Mouse (Mus musculus): ENCODE data around the gene Olfr6.
"Not testable (repeated sequence)": the region's sequence is repeated elsewhere in the genome, so short reads cannot be mapped to it uniquely, and the experiment has no call there.

Olfr6 gene

DNA sequence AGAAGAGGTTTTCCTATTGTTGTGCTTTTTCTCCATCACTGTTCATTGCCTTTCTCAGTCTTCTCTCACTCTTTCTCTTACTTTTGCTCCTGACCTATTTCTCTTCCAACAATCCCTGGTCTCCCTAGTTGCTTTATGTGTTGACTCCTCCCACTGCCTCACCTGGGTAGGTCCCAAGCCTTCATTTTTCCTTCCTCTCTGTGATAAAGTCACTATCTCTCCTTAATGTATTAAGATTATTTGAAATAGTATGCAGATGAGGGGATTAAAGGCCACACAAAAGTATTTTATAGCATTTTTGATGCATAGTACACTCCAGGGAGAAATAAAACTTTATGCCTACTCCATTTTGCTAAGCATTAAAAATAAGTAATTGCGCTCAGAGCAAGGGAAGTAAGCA lies at the start of gene Olfr6:
Gene Olfr6 (minus strand): TSS at position 101 of the 400 bp plus-strand sequence.
- DNase-seq (ENCODE audit: low spot score): no peak

DNA sequence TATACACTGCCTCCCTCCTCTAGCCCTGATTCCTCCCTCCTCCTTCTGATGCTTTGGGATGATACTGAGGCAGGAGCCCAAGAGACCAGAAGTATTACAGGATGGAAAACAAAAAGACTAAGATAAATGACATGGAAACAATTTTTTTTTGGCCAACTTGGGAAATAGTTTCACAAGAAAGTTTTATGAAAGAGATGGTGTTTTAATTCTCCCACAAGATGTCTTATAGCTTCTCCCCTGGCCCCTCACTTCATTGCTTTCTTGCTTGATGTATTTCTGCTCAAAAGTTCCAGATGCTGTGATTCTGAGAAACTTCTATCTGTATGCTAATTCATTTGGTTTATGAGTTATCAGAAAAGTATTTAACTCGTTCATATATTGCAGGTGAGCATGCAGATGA lies 42.2 kb upstream of the Olfr6 start, which contains the start of gene Olfr2:
Gene Olfr2 (minus strand): TSS at position 101 of the 400 bp plus-strand sequence.
- DNase-seq (ENCODE audit: low spot score): no peak

- DNase-seq (ENCODE audit: low spot score): no peak
These were observed 40.4 kb upstream of the Olfr6 start for GRCm38 (mm10) chr7:107004169-107004568.

DNA sequence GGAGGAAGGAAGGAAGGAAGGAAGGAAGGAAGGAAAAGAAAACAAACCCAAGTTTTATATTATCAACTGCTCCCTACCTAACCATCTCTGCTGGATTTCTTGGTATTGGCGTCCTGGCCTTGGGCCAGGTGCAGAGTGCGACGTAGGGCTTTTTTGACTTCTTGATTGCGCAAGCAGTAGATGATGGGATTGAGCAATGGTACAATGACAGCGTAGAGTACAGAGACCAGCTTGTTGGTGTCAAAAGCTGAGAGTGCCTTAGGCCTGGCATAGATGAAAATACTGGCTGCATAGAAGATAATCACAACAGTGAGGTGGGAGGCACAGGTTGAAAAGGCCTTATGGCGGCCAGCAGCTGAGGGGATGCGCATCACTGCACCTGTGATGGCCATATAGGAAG lies 37.1 kb upstream of the Olfr6 start:
- peak; percentile 27 for DNase-seq (ENCODE audit: low spot score)

- DNase-seq (ENCODE audit: low spot score): no peak
These were observed 21.5 kb upstream of the Olfr6 start for GRCm38 (mm10) chr7:106985236-106985635.

GRCm38 (mm10) chr7:106975353-106975752 lies 11.6 kb upstream of the Olfr6 start, which contains the start of gene Olfr711:
Olfr711 (minus strand) TSS chr7:106975453.
- DNase-seq (ENCODE audit: low spot score): no peak

DNA sequence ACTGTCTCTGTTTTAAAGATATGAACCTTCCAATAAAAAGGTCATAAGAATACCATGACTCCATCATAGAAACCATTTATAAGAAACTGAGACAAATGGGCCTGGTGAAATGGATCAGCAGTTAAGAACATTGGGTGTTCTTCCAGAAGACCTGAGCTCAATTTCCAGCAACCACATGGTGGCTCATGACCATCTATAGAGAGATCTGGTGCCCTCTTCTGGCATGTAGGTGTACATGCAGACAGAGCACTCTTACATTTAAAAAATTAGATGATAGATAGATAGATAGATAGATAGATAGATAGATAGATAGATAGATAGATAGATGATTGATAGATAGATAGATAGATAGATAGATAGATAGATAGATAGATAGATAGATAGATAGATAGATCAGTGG lies 3.8 kb upstream of the Olfr6 start:
- not testable (repeated sequence) for DNase-seq (ENCODE audit: low spot score)

DNA sequence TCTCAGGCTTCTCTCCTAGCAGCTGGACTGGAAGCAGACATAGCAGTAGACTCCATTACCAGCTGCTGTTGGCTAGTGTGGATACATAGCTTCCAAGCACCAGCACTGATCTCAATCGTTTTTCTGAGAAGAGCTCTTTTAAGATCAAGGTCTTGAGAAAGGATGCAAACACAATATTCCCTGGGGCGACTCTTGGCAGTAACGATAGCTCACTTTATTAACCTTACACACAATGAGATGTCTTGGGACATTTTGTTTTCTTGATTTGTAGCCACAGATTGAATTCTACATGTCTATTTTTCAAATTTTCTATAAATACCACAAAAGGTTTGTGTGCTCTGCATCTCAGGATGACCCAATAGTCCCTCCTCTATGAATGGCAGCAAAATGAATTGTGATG lies 15.5 kb downstream of the Olfr6 start, which contains the start of gene Olfr710:
Gene Olfr710 (minus strand): TSS at position 101 of the 400 bp plus-strand sequence.
- no peak for DNase-seq (ENCODE audit: low spot score)

DNA sequence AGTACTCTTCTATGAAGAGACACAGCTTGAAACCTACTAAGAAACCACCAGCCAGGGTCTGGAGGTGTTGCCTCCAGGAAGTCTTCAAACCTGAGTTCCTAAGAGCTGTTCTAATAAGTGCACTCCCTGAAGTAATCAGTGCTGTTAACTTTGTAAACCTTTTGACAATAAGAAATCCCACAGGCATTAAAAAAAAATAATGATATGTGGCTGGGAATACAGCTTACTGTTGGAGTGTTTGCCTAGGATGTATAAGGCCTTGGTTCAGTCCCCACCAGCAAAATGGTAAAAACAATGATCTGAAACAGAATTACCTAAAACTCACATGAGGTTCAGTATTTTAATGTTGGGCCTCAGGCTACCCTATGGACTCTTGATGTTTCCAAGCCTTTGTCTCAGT lies 31.6 kb downstream of the Olfr6 start, which contains the start of gene Olfr709-ps1:
Gene Olfr709-ps1 (minus strand): TSS at position 101 of the 400 bp plus-strand sequence.
- DNase-seq (ENCODE audit: low spot score): no peak

DNA sequence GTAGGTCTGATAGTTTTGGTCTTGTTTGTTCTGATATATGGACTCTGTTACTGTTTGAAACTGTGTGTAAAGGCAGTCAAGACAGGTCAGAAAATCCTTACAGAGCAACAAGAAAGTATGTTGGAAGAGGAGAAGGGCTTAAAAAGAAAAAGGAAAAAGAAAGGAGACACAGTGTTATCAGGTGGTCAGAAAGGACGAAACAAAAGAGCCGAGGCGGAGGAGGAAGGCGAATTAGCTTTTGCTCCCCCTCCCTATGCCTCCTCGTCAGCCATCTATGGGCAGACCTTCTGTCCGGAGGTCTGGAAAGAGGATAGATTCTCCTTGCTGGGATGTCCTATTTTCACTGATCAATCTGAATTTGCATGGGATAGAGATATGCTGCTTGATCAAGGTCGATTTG lies 42.8 kb downstream of the Olfr6 start:
- DNase-seq (ENCODE audit: low spot score): not testable (repeated sequence)

- DNase-seq (ENCODE audit: low spot score): no peak
These were observed 56.1 kb downstream of the Olfr6 start, which contains the start of gene Olfr1532-ps1 for GRCm38 (mm10) chr7:106907676-106908075. Olfr1532-ps1 (plus strand) TSS chr7:106908001.

All from yolk sac, embryonic 10.5 days (tissue).